Mouse (Mus musculus): Measurements from ENCODE around the gene Ttll13.

Ttll13 gene

GRCm38 (mm10) chr7:80215398-80215797 is 30.8 kb upstream of the Ttll13 start:
- DNase-seq = peak; percentile 79 to 81

- no peak for DNase-seq
Observed at GRCm38 (mm10) chr7:80216566-80216965, 29.6 kb upstream of the Ttll13 start.

- DNase-seq = no peak
Observed at GRCm38 (mm10) chr7:80218666-80219065, 27.5 kb upstream of the Ttll13 start.

DNA sequence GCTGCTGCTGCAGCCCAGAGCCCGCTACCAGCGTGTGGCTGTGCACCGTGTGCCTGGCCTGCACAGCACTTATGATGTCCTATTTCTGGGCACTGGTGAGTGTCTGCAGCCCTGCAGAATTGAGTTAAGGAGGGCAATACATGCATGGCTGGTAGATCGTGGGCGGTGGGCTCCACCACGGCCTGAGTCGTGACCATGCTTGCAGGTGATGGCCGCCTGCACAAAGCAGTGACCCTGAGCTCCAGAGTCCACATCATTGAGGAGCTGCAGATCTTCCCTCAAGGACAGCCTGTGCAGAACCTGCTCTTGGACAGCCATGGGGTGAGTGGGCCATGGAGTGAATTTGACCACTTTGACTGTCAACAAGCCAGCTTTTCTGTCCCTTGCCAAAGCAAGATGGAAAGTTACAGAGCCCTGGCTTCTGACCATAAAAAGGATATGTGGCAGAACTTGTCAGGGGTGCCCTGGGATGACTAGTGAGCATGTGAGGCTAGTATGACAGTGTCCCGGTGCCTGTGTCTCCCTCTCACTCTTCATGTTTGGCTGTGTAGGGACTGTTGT is 25.9 kb upstream of the Ttll13 start:
- DNase-seq = no peak

DNA sequence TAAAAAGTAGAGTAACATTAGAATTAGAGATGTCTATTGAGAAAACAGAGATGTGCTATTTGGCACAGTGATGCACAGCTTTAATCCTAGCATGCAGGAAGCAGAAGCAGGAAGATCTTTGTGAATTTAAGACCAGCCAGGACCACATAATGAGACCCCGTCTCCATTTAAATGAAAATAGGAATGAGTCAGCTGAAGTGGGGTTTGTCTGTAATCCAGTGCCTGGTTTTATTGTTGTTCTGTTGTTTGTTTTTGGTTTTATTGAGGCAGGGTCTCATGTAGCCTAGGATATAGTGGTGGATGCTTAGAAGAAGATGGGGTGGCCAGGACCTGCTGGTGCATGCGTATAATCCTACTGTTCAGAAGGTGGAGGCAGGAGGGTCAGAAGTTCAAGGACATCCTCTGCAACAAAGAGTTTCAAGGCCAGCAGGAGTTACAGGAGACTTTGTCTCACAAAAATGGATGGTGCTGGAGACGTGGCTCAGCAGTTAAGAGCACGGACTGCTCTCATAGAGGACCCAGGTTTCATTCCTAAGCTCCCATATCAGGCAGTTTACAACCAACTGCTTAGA is 24.9 kb upstream of the Ttll13 start:
- DNase-seq = no peak

DNA sequence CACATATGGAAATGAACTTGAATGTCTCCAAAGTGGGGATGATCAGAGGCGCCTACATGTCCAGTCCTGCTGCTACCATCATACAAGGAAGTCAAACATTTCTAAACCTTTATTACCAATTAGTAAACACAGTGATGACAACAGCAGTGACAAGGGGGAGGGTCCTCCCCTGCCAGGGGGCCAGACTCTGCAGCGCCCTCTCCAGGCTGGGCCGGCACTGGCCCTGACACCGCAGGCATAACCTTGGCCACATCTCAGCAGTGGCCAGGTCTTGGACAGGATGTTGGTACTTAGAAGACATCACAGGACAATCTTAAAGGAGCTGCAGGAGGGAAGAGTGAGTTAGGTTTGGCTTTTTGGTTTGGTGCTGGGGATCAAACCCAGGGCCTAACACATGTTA is 19.1 kb upstream of the Ttll13 start:
- no peak for DNase-seq

DNA sequence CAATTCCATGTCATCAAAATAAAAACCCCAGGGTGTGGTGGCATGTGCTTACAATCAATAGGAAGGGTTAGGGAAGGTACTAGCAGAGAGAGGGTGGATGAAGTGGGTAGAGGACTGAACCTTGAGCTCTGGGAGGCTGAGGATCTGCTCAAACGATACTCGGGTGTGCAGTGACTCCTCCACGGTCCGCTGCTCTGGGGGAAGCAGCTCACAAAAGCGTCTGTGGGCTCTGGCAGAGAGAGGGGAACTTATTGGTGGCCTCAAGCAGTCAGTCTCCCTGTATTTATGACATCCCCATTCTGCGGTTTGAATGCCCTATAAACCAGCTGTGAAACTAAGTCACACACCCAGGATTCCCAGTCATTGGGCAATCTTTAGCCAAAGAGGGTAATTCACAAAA is 16.0 kb upstream of the Ttll13 start:
- no peak for DNase-seq

DNA sequence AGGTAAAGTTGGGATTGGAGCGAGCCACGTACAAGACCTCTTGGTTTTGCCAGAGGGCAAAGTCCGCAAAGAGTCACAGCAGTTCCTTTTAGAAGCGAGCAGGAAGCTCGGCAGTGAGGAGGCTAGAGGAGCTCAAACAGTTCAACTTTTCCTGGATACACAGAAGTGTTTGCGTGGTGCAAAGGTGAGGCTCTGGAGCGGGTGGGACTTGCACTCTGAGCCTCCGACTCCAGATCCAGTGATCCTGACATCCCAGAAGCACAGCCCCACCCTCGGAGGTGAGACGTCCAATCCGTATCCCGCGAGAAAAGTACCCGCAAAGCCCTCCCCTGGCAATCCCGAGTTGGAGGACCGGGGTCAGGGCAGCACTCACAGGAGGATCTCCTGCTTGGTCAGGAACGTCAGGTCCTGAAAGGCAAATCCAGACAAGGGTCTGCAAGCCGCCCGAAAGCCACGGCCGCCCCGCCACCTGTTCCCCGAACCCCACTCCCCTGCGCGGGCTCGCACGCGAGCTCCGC is 14.1 kb upstream of the Ttll13 start:
- DNase-seq = no peak

GRCm38 (mm10) chr7:80232489-80233029 is 13.6 kb upstream of the Ttll13 start, which contains the start of the genes Cib1 and Gdpgp1:
Cib1 (minus strand) TSS chr7:80232813.
Gdpgp1 (plus strand) TSS chr7:80232865.
- peak; percentile 89 to 92 for DNase-seq

DNA sequence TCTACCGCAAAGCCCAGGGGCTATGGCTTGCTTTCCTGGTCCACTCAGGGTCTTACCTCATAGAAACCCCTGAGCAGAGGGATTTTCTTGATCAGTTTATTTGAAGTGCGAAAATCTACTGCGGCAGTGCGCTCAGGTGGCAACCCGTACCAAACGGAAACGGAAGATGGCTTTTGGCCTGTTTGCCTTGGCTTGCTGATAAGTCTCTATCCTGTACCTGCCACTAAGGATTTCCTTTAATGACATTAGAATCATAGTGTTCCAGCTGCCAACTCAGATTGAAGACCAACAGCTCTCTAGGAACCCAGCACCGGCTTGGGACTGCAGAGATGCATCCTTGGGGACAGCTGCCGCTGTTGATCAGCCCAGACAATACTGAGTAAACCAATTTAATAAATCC is 12.4 kb upstream of the Ttll13 start:
- no peak for DNase-seq

- DNase-seq = no peak
Observed at GRCm38 (mm10) chr7:80238542-80238941, 7.6 kb upstream of the Ttll13 start.

GRCm38 (mm10) chr7:80241661-80242060 is 4.5 kb upstream of the Ttll13 start:
- no peak for DNase-seq

DNA sequence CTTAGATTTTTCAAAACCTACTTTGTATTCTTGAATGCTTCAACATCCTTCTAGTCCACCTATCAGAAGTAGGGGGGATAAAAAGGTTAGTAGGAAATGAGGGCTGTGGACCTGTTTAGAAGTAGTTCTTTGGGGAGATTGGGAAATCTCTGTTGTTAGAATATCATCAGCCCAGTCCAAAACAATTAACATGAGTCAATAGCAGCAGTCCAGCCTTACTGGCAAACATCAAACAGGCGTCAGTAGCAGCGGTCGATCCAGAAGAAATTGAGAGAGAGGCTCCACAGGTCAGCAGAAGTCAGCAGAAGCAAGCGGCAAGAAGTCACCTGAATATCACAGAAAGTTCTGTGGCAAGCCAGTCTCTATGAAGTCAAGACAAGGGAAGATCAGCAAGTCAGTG is 1.3 kb upstream of the Ttll13 start:
- no peak for DNase-seq

GRCm38 (mm10) chr7:80246859-80247258 is 683 bp downstream of the Ttll13 start:
- DNase-seq = no peak

- no peak for DNase-seq
Observed at GRCm38 (mm10) chr7:80252437-80252836, 6.3 kb downstream of the Ttll13 start.

DNA sequence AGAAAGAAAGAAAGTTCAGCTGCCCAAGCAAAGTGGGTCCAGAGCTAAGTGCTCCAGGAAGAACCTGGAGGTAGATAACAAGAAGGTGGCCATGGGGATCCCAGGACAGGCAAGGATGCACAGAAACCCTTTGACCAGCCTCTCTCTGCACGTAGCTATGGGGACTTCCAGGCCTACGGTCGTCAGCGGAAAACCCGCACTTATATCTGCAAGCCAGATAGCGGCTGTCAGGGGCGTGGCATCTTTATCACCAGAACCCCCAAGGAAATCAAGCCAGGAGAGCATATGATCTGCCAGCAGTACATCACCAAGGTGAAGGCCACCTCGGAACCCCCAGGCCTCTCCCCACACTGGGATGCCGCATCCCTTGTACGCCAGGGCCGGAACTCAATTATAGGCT is 6.7 kb downstream of the Ttll13 start:
- no peak for DNase-seq

DNA sequence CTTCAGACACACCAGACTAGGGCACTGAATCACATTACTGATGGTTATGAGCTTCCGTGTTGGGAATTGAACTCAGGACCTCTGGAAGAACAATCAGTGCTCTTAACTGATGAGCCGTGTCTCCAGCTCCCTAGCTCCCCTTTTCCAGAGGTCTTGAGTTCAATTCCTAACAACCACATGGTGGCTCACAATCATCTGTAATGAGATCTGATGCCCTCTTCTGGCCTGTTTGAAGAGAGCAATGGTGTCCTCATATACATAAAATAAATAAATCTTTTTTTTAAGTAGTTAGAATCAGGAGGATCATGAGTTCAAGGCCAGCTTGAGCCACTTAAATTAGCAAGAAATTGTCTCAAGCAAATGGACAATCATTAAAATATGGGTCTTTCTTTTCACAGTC is 9.8 kb downstream of the Ttll13 start:
- no peak for DNase-seq

DNA sequence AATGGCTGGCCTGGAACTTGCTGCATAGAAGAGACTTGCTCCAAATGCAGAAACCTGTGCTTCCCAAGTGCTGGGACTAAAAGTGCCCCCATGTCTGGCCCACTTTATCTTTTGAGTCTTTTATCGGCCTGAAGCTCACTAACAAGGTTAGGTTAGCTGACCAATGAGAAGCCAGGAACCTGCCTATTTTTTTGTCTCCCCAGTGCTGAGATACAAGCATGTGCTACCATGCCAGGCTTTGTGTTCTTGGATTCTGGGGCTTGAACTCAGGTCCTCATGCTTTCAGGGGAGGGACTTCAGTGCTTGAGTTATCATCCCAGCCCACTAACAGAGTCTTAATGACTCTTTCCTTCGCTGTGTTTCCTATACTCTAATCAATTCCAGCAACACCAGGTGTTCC is 11.5 kb downstream of the Ttll13 start:
- no peak for DNase-seq

- DNase-seq = peak; percentile 85
Observed at GRCm38 (mm10) chr7:80260625-80261371, 14.6 kb downstream of the Ttll13 start, which contains the start of gene Ngrn. Ngrn (plus strand) TSS chr7:80261215.

DNA sequence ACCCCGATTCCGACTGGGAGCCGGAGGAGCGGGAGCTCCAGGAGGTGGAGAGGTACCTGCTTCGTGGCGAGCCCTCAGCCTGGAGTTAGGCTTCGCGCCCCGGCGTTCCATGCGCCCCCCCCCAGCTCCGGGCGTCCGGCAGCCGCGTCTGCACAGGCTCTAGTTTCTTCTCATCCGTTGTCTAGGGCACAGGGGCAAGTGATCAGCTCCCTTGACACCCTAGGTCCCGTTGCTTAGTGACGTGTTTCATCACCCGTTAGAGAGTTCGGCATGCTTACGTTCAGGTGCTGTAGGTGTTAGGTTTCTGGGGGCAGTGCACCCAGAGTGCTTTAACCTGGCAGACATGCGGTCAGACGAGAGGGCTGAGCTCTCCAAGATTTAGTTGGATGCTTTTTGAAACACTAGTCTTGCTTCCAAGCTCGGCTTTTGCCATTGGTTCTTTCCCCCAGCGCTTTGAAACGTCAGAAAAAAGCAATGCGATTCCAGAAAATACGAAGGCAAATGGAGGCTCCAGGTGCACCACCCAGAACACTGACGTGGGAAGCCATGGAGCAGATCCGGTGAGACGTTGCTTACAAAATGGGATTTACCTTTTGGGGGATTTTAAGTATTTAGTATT is 15.3 kb downstream of the Ttll13 start:
- no peak for DNase-seq

- no peak for DNase-seq
Observed at GRCm38 (mm10) chr7:80264606-80265005, 18.4 kb downstream of the Ttll13 start.

GRCm38 (mm10) chr7:80267764-80268163 is 21.6 kb downstream of the Ttll13 start:
- no peak for DNase-seq

Measured in cerebellum, postnatal 36 days (tissue).